Mouse (Mus musculus) inflammation-experienced regulatory T-cells, adult 16 weeks (primary cell): ENCODE results near the gene Olfr819. TPM values are rescaled to one million over a fixed set of nuclear protein-coding genes. Genes with fewer than 3 reads are reported as not detected.

Source experiments
- polyA plus RNA-seq: library from polyadenylated mRNA; unstranded; fragments of 100-300 nt; shearing (Covaris generic); gene quantifications from one replicate; pipeline ENCODE4 v1.2.1, GENCODE M21; 2017

Olfr819 gene
- not detected for polyA plus RNA-seq

GRCm38 (mm10) chr10:129967166-129967565, at the start of gene Olfr819:
TSS of gene Olfr819 (minus strand) at chr10:129967266.

DNA sequence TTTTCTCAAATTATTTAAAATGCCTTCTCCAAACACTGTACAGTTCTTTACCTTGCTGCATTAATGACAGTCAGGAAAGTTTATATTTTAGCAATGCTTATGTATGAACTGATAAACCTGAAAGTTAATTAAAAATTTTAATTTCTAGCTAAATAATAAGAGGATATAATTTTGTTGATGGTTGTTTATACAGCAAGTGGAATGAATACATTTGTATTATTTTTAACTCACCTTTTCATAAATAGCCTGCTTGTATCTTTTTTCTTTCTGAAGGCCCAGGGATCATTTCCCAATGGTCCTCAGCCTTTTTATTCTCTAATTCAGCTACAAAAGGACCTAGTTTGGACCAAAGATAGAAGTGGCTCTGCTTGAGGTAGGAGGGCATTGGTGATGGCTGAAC, 45.3 kb upstream of the Olfr819 start, which contains the start of gene Olfr820:
Olfr820 (plus strand) TSS at position 301 of the 400 bp plus-strand sequence.

DNA sequence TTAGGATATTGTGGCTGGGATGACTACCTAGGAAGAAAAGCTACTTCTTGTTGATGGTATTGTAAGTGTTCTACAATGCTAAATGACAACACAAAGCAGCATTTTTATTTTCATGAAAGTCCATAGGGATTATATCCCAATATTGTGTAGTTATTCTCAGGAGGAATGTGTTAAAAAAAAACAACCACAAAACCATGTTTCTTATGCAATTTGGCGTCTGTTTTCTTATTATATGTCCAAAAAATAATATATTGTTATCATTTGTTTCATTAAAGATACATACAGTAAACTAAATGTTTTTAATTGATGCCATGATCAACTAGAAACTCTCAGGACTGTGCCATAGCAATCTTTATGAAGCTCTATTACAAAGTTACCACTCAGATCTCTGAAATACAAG, 17.9 kb upstream of the Olfr819 start, which contains the start of gene Gm10310:
Gm10310 (minus strand) TSS at position 101 of the 400 bp plus-strand sequence.

DNA sequence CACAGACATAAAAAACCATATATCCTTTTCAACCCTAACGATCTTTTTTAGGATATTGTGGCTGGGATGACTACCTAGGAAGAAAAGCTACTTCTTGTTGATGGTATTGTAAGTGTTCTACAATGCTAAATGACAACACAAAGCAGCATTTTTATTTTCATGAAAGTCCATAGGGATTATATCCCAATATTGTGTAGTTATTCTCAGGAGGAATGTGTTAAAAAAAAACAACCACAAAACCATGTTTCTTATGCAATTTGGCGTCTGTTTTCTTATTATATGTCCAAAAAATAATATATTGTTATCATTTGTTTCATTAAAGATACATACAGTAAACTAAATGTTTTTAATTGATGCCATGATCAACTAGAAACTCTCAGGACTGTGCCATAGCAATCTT, 9.0 kb upstream of the Olfr819 start, which contains the start of gene Olfr247:
Olfr247 (minus strand) TSS at position 101 of the 400 bp plus-strand sequence.

DNA sequence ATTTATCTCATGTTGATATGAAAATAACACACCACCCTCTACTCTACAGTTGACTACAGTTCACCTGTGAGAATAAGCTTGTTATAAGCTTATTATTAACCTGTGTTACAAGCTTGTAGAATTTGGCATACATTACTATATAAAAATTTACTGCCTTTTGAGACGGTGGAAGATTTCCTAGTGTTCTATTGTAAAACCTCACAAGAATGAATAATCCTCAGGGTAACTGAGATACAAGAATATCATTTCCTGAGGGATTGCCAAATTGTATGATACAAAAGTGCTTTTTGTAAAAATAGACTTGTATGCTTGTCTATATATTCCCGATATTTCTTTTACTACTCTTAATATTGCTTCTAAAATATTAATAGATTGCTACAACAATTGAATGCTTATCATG, 18.1 kb downstream of the Olfr819 start, which contains the start of gene Olfr818:
Olfr818 (minus strand) TSS at position 101 of the 400 bp plus-strand sequence.

DNA sequence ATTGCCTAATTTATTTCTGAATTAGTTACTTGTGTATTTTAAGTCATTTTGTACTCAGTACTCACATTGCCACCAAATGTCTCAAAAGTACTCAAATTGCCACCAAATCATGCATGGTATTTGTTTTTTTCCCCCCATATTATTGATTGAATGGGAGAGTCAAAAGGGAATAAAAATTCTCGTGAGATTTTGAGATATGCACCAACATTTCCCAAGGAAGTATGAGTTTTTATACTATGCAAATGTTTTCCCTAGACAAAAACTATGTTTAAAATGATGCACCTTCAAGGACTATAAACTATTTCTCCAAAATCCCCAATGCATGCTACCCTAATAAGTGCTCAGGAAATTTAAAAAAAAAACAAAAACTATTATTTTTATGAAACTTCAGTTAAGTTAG, 51.6 kb downstream of the Olfr819 start, which contains the start of gene Olfr816:
Olfr816 (minus strand) TSS at position 101 of the 400 bp plus-strand sequence.

Other genes with a start within 250 kb of the Olfr819 start
- gene Olfr805, start 237.9 kb downstream of the Olfr819 start, polyA plus RNA-seq = not detected
- not detected for gene Olfr806, start 225.3 kb downstream of the Olfr819 start, polyA plus RNA-seq
- gene Olfr807, start 209.5 kb downstream of the Olfr819 start, polyA plus RNA-seq = not detected
- not detected for gene Olfr808, start 201.8 kb downstream of the Olfr819 start, polyA plus RNA-seq
- gene Olfr809, start 192.6 kb downstream of the Olfr819 start, polyA plus RNA-seq = not detected
- gene Olfr810, start 172.3 kb downstream of the Olfr819 start, polyA plus RNA-seq = not detected
- gene Olfr811, start 162.9 kb downstream of the Olfr819 start, polyA plus RNA-seq = not detected
- gene Olfr812, start 121.2 kb downstream of the Olfr819 start, polyA plus RNA-seq = not detected
- not detected for gene Olfr813, start 111.9 kb downstream of the Olfr819 start, polyA plus RNA-seq
- gene Olfr814, start 87.4 kb downstream of the Olfr819 start, polyA plus RNA-seq = not detected
- not detected for gene Olfr815, start 61.4 kb downstream of the Olfr819 start, polyA plus RNA-seq
- not detected for gene Olfr816, start 51.7 kb downstream of the Olfr819 start, polyA plus RNA-seq
- gene Olfr818, start 18.2 kb downstream of the Olfr819 start, polyA plus RNA-seq = not detected
- not detected for gene Olfr247, start 8.9 kb upstream of the Olfr819 start, polyA plus RNA-seq
- gene Gm10310, start 17.8 kb upstream of the Olfr819 start, polyA plus RNA-seq = not detected
- gene Olfr820, start 45.4 kb upstream of the Olfr819 start, polyA plus RNA-seq = not detected
- not detected for gene Olfr821, start 63.1 kb upstream of the Olfr819 start, polyA plus RNA-seq
- not detected for gene Olfr822, start 103.9 kb upstream of the Olfr819 start, polyA plus RNA-seq
- not detected for gene Olfr823, start 148.1 kb upstream of the Olfr819 start, polyA plus RNA-seq
- not detected for gene Olfr824, start 162.7 kb upstream of the Olfr819 start, polyA plus RNA-seq
- not detected for gene Olfr825, start 199.5 kb upstream of the Olfr819 start, polyA plus RNA-seq
- gene Olfr826, start 216.9 kb upstream of the Olfr819 start, polyA plus RNA-seq = not detected
- gene Olfr827, start 247.1 kb upstream of the Olfr819 start, polyA plus RNA-seq = not detected